Mouse (Mus musculus): ENCODE data around the gene Nek7. TPM values are rescaled to one million over a fixed set of nuclear protein-coding genes. Genes with fewer than 3 reads are reported as not detected.

Gene Nek7
- polyA plus RNA-seq, 1 experiment from 2014 or later = 13.6 TPM

DNA sequence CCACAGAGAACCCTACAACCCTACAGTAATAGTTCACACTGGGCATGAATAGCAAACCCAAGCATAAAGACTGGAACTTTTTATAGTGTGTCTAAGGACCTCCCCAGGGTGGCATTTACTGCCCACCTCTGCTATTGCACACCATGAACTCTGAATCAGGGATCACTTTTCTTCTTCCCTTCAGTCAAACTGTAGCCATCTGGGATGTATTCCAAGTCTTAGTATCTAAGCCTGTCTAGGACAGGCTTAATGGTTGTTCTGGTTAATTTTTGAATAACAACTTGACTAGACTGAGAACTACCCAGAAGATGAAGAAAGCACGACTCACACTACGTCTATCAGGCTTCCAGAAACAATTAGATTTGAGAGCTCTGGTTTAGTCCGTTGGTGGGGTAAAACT lies 8.5 kb upstream of the Nek7 start:
- WGBS = 84% methylated on average over 3 of the region's 3 CpGs
- Histone ChIP-seq H3K9me3 (replicated peaks; ENCODE audit: control insufficient read depth, low read length) (no peaks in the 10 kb centered on the region), H3K27me3 (replicated peaks; ENCODE audit: control insufficient read depth, insufficient read depth, low read length) (no peaks in the 10 kb centered on the region), H3K4me2 (ENCODE audit: low read length) (no peak overlapping the region), H3K36me3 (ENCODE audit: control insufficient read depth, insufficient read depth, low read length) (no peaks in the 10 kb centered on the region), H3K4me3 (ENCODE audit: low read depth, low read length) (no peak overlapping the region), H3K4me1 (ENCODE audit: control insufficient read depth, insufficient read depth, low read length) (no peaks in the 10 kb centered on the region), H3K27ac (ENCODE audit: low read depth, low read length) (no peak overlapping the region), H3K9ac (ENCODE audit: low read length) (no peak overlapping the region)
- DNase-seq (ENCODE audit: low spot score) = no peak
- no peak for ATAC-seq

- H3K4me3 ChIP-seq (ENCODE audit: low read depth, low read length) = no peak overlapping the region
- no peaks in the 10 kb centered on the region for H3K4me1 ChIP-seq (ENCODE audit: control insufficient read depth, insufficient read depth, low read length)
- no peaks in the 10 kb centered on the region for H3K9me3 ChIP-seq (replicated peaks; ENCODE audit: control insufficient read depth, low read length)
- H3K9ac ChIP-seq (ENCODE audit: low read length) = no peak overlapping the region
- ATAC-seq (no peak), DNase-seq (ENCODE audit: low spot score) (no peak)
- WGBS = 91% methylated on average over 3 of the region's 3 CpGs
- no peaks in the 10 kb centered on the region for H3K36me3 ChIP-seq (ENCODE audit: control insufficient read depth, insufficient read depth, low read length)
- no peaks in the 10 kb centered on the region for H3K27me3 ChIP-seq (replicated peaks; ENCODE audit: control insufficient read depth, insufficient read depth, low read length)
- H3K4me2 ChIP-seq (ENCODE audit: low read length) = no peak overlapping the region
- no peak overlapping the region for H3K27ac ChIP-seq (ENCODE audit: low read depth, low read length)
Measured at GRCm38 (mm10) chr1:138627804-138628203, 7.9 kb upstream of the Nek7 start.

- Histone ChIP-seq H3K9ac (ENCODE audit: low read length) (no peak overlapping the region), H3K4me3 (ENCODE audit: low read depth, low read length) (no peak overlapping the region), H3K27ac (ENCODE audit: low read depth, low read length) (no peak overlapping the region), H3K4me1 (ENCODE audit: control insufficient read depth, insufficient read depth, low read length) (no peaks in the 10 kb centered on the region), H3K4me2 (ENCODE audit: low read length) (no peak overlapping the region), H3K36me3 (ENCODE audit: control insufficient read depth, insufficient read depth, low read length) (no peaks in the 10 kb centered on the region), H3K9me3 (replicated peaks; ENCODE audit: control insufficient read depth, low read length) (no peaks in the 10 kb centered on the region), H3K27me3 (replicated peaks; ENCODE audit: control insufficient read depth, insufficient read depth, low read length) (no peaks in the 10 kb centered on the region)
- ATAC-seq (no peak), DNase-seq (ENCODE audit: low spot score) (no peak)
- 88% methylated on average over 3 of the region's 3 CpGs for WGBS
Measured at GRCm38 (mm10) chr1:138626288-138626687, 6.3 kb upstream of the Nek7 start.

DNA sequence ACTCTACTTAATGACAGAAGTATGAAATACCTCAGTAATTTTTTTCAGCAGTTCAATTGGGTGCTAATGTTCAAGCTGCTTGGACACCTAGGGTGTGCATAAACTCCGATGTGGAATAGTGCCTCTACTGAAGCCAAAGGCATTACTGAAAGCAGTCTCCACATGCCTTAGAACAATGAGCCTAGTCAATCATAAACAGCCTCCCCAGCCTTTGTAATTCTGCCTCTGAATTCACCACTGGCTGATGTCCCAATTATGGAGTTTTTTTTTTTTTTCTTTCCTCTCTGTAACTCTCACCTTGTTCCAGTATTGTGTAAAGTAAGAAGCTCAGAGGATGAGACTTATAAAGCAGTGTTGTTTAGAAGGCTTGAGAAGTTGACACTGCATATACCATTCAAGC lies 3.9 kb upstream of the Nek7 start:
- no peak overlapping the region for H3K9ac ChIP-seq (ENCODE audit: low read length)
- ATAC-seq (no peak), DNase-seq (ENCODE audit: low spot score) (no peak)
- H3K4me3 ChIP-seq (ENCODE audit: low read depth, low read length) = no peak overlapping the region
- WGBS = 13% methylated on average over 1 of the region's 1 CpGs
- no peak overlapping the region for H3K27ac ChIP-seq (ENCODE audit: low read depth, low read length)
- no peaks in the 10 kb centered on the region for H3K9me3 ChIP-seq (replicated peaks; ENCODE audit: control insufficient read depth, low read length)
- H3K4me1 ChIP-seq (ENCODE audit: control insufficient read depth, insufficient read depth, low read length) = no peaks in the 10 kb centered on the region
- H3K4me2 ChIP-seq (ENCODE audit: low read length) = no peak overlapping the region
- no peaks in the 10 kb centered on the region for H3K27me3 ChIP-seq (replicated peaks; ENCODE audit: control insufficient read depth, insufficient read depth, low read length)
- H3K36me3 ChIP-seq (ENCODE audit: control insufficient read depth, insufficient read depth, low read length) = no peaks in the 10 kb centered on the region

DNA sequence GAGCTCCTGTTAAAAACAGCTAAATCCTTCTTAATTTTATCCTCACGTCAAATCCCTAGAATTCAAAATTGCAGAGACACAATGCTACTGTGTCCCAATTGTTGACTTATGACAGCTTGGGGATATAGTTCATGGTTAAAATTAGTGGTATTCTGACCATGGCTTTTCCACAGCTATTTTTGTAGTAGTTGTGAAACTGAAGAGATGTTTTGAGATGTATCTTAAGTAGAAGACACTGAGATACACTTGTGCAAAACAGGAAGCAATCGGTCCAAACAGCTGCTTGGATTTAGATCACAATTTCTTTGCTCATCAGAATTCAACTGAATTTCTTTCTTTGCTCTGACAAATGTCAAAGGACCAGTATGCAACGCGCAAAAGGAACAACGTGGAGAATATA lies 2.9 kb upstream of the Nek7 start:
- Histone ChIP-seq H3K4me1 (ENCODE audit: control insufficient read depth, insufficient read depth, low read length) (no peaks in the 10 kb centered on the region), H3K4me2 (ENCODE audit: low read length) (no peak overlapping the region), H3K9ac (ENCODE audit: low read length) (no peak overlapping the region), H3K36me3 (ENCODE audit: control insufficient read depth, insufficient read depth, low read length) (no peaks in the 10 kb centered on the region), H3K9me3 (replicated peaks; ENCODE audit: control insufficient read depth, low read length) (no peaks in the 10 kb centered on the region), H3K27me3 (replicated peaks; ENCODE audit: control insufficient read depth, insufficient read depth, low read length) (no peaks in the 10 kb centered on the region), H3K4me3 (ENCODE audit: low read depth, low read length) (no peak overlapping the region), H3K27ac (ENCODE audit: low read depth, low read length) (no peak overlapping the region)
- no peak for DNase-seq (ENCODE audit: low spot score)
- ATAC-seq = no peak
- 86% methylated on average over 5 of the region's 5 CpGs for WGBS

DNA sequence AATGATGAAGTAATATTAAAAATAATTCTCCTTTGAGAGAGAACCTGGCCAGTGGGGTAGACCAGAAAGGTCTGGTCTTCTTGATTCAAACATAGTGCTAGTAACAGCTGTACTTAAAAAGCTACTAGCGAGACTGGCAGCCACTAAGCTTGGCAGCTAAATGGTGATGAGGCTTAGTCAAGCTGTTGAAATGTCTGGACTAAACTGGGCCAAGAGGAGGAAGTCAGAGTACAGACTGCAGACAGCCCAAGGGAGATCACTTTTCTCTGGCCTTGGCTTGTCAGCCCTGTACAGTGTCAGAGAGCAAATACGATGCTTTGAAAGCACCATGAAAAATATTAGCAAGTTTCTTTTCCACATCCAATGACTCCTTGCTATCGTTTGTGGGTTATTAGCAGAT lies 2.5 kb upstream of the Nek7 start:
- ATAC-seq (no peak), DNase-seq (ENCODE audit: low spot score) (no peak)
- H3K36me3 ChIP-seq (ENCODE audit: control insufficient read depth, insufficient read depth, low read length) = no peaks in the 10 kb centered on the region
- H3K4me3 ChIP-seq (ENCODE audit: low read depth, low read length) = no peak overlapping the region
- 87% methylated on average over 3 of the region's 3 CpGs for WGBS
- H3K4me2 ChIP-seq (ENCODE audit: low read length) = no peak overlapping the region
- H3K9ac ChIP-seq (ENCODE audit: low read length) = no peak overlapping the region
- peaks cover under 1% of the 10 kb centered on the region; the same call in 1 of the 2 replicates for H3K4me1 ChIP-seq (ENCODE audit: control insufficient read depth, insufficient read depth, low read length)
- no peaks in the 10 kb centered on the region for H3K9me3 ChIP-seq (replicated peaks; ENCODE audit: control insufficient read depth, low read length)
- H3K27ac ChIP-seq (ENCODE audit: low read depth, low read length) = no peak overlapping the region
- H3K27me3 ChIP-seq (replicated peaks; ENCODE audit: control insufficient read depth, insufficient read depth, low read length) = no peaks in the 10 kb centered on the region

- H3K4me3 ChIP-seq (ENCODE audit: low read depth, low read length) = peak overlapping the region; percentile 95
- no peaks in the 10 kb centered on the region for H3K36me3 ChIP-seq (ENCODE audit: control insufficient read depth, insufficient read depth, low read length)
- H3K27me3 ChIP-seq (replicated peaks; ENCODE audit: control insufficient read depth, insufficient read depth, low read length) = no peaks in the 10 kb centered on the region
- H3K27ac ChIP-seq (ENCODE audit: low read depth, low read length) = peak overlapping the region; percentile 84
- ATAC-seq (peak; percentile 95), DNase-seq (ENCODE audit: low spot score) (peak; percentile 97)
- WGBS = under 1% methylated on average over 76 of the region's 83 CpGs
- no peaks in the 10 kb centered on the region for H3K9me3 ChIP-seq (replicated peaks; ENCODE audit: control insufficient read depth, low read length)
- H3K9ac ChIP-seq (ENCODE audit: low read length) = peak overlapping the region; percentile 72
- peak overlapping the region; percentile 79 for H3K4me2 ChIP-seq (ENCODE audit: low read length)
- peaks cover 4% of the 10 kb centered on the region; the same call in 1 of the 2 replicates for H3K4me1 ChIP-seq (ENCODE audit: control insufficient read depth, insufficient read depth, low read length)
Measured at GRCm38 (mm10) chr1:138619114-138619971, 598 bp downstream of the Nek7 start.

GRCm38 (mm10) chr1:138618012-138618354 lies 2.0 kb downstream of the Nek7 start:
- Histone ChIP-seq H3K9me3 (replicated peaks; ENCODE audit: control insufficient read depth, low read length) (no peaks in the 10 kb centered on the region), H3K36me3 (ENCODE audit: control insufficient read depth, insufficient read depth, low read length) (no peaks in the 10 kb centered on the region), H3K4me1 (ENCODE audit: control insufficient read depth, insufficient read depth, low read length) (peaks cover 4% of the 10 kb centered on the region; the same call in 1 of the 2 replicates), H3K4me3 (ENCODE audit: low read depth, low read length) (peak overlapping the region; percentile 95), H3K9ac (ENCODE audit: low read length) (peak overlapping the region; percentile 53), H3K27me3 (replicated peaks; ENCODE audit: control insufficient read depth, insufficient read depth, low read length) (no peaks in the 10 kb centered on the region), H3K4me2 (ENCODE audit: low read length) (peak overlapping the region; percentile 79), H3K27ac (ENCODE audit: low read depth, low read length) (no peak overlapping the region)
- ATAC-seq (peak; percentile 82), DNase-seq (ENCODE audit: low spot score) (peak; percentile 83)
- 2% methylated on average over 11 of the region's 11 CpGs for WGBS

GRCm38 (mm10) chr1:138617279-138618011 lies 2.5 kb downstream of the Nek7 start:
- H3K4me2 ChIP-seq (ENCODE audit: low read length) = peak overlapping the region; percentile 79
- WGBS = 23% methylated on average over 17 of the region's 17 CpGs
- H3K9me3 ChIP-seq (replicated peaks; ENCODE audit: control insufficient read depth, low read length) = no peaks in the 10 kb centered on the region
- H3K27me3 ChIP-seq (replicated peaks; ENCODE audit: control insufficient read depth, insufficient read depth, low read length) = no peaks in the 10 kb centered on the region
- peak overlapping the region; percentile 95 for H3K4me3 ChIP-seq (ENCODE audit: low read depth, low read length)
- H3K36me3 ChIP-seq (ENCODE audit: control insufficient read depth, insufficient read depth, low read length) = no peaks in the 10 kb centered on the region
- H3K4me1 ChIP-seq (ENCODE audit: control insufficient read depth, insufficient read depth, low read length) = peaks cover 4% of the 10 kb centered on the region; the same call in 1 of the 2 replicates
- peak; percentile 41 for DNase-seq (ENCODE audit: low spot score)
- H3K27ac ChIP-seq (ENCODE audit: low read depth, low read length) = no peak overlapping the region
- peak overlapping the region; percentile 53 for H3K9ac ChIP-seq (ENCODE audit: low read length)
- ATAC-seq = no peak

Measured in forebrain, embryonic 14.5 days (tissue).